Mouse (Mus musculus) right cerebral cortex, postnatal 4 days (tissue): ENCODE measurements around the gene Gm20517.
A peak's percentile ranks its signal among the peaks of the same experiment; 100 is the strongest.

Source experiments
- DNase-seq: peaks from one replicate; pipeline ENCODE4 v3.0.0-alpha.2; 2022

Gm20517 gene

GRCm38 (mm10) chr17:47610849-47611660 lies at the start of gene Gm20517, which contains the start of the genes Bysl and Med20:
TSS of gene Gm20517 (plus strand) at chr17:47611589.
TSS of gene Bysl (minus strand) at chr17:47611492.
TSS of gene Med20 (plus strand) at chr17:47611582.
- peak; percentile 97 for DNase-seq

GRCm38 (mm10) chr17:47562875-47563274 lies 48.5 kb upstream of the Gm20517 start:
- DNase-seq: no peak

- no peak for DNase-seq
Measured at GRCm38 (mm10) chr17:47564612-47565011, 46.8 kb upstream of the Gm20517 start.

- no peak for DNase-seq
Measured at GRCm38 (mm10) chr17:47566133-47566532, 45.3 kb upstream of the Gm20517 start.

- no peak for DNase-seq
Measured at GRCm38 (mm10) chr17:47567271-47567670, 44.1 kb upstream of the Gm20517 start.

GRCm38 (mm10) chr17:47568389-47568788 lies 43.0 kb upstream of the Gm20517 start:
- DNase-seq: no peak

- DNase-seq: no peak
Measured at GRCm38 (mm10) chr17:47568951-47569527, 42.4 kb upstream of the Gm20517 start.

- no peak for DNase-seq
Measured at GRCm38 (mm10) chr17:47571621-47572020, 39.8 kb upstream of the Gm20517 start.

GRCm38 (mm10) chr17:47572436-47572835 lies 39.0 kb upstream of the Gm20517 start:
- no peak for DNase-seq

- DNase-seq: no peak
Measured at GRCm38 (mm10) chr17:47574028-47574427, 37.4 kb upstream of the Gm20517 start.

- no peak for DNase-seq
Measured at GRCm38 (mm10) chr17:47574830-47575229, 36.6 kb upstream of the Gm20517 start.

- DNase-seq: no peak
Measured at GRCm38 (mm10) chr17:47578655-47579054, 32.7 kb upstream of the Gm20517 start.

GRCm38 (mm10) chr17:47580962-47581361 lies 30.4 kb upstream of the Gm20517 start:
- DNase-seq: no peak

- DNase-seq: no peak
Measured at GRCm38 (mm10) chr17:47588517-47588916, 22.9 kb upstream of the Gm20517 start.

GRCm38 (mm10) chr17:47591073-47591472 lies 20.3 kb upstream of the Gm20517 start:
- no peak for DNase-seq

- DNase-seq: peak; percentile 92
Measured at GRCm38 (mm10) chr17:47593215-47593853, 18.1 kb upstream of the Gm20517 start.

- DNase-seq: no peak
Measured at GRCm38 (mm10) chr17:47593854-47594182, 17.6 kb upstream of the Gm20517 start.

GRCm38 (mm10) chr17:47594183-47594968 lies 17.0 kb upstream of the Gm20517 start:
- peak; percentile 37 for DNase-seq

GRCm38 (mm10) chr17:47594969-47595247 lies 16.5 kb upstream of the Gm20517 start:
- no peak for DNase-seq

GRCm38 (mm10) chr17:47595248-47596161 lies 15.9 kb upstream of the Gm20517 start:
- peak; percentile 25 for DNase-seq

- no peak for DNase-seq
Measured at GRCm38 (mm10) chr17:47596162-47596838, 15.1 kb upstream of the Gm20517 start.

- DNase-seq: no peak
Measured at GRCm38 (mm10) chr17:47596839-47597164, 14.6 kb upstream of the Gm20517 start.
